Mouse (Mus musculus) layer of hippocampus, adult 2 months (tissue): ENCODE measurements at regions not wholly inside any gene's neighbourhood (a gene's known extent, or its start where the extent isn't known, plus 50 kb on each side); places are given as distances from the start of the nearest gene placed in this dataset.

Experiments used
- DNase-seq, 2 experiments: peaks; one replicate each; pipeline ENCODE4 v3.0.0; 2022; ENCODE audit warnings: low spot score in 2 of 2
- H3K27ac ChIP-seq: fragments of 200-600 bp; 2 replicates; pipeline ENCODE4 v1.8.1; 2022
- H3K4me3 ChIP-seq: fragments of 200-600 bp; 2 replicates; pipeline ENCODE4 v1.8.1; 2022; ENCODE audit warnings: mild to moderate bottlenecking
- CTCF ChIP-seq: fragments of 200-600 bp; conservative IDR thresholded peaks from 2 replicates; pipeline ENCODE4 v1.8.1; 2022; ENCODE audit warnings: antibody characterized with exemption, mild to moderate bottlenecking, moderate library complexity

DNA sequence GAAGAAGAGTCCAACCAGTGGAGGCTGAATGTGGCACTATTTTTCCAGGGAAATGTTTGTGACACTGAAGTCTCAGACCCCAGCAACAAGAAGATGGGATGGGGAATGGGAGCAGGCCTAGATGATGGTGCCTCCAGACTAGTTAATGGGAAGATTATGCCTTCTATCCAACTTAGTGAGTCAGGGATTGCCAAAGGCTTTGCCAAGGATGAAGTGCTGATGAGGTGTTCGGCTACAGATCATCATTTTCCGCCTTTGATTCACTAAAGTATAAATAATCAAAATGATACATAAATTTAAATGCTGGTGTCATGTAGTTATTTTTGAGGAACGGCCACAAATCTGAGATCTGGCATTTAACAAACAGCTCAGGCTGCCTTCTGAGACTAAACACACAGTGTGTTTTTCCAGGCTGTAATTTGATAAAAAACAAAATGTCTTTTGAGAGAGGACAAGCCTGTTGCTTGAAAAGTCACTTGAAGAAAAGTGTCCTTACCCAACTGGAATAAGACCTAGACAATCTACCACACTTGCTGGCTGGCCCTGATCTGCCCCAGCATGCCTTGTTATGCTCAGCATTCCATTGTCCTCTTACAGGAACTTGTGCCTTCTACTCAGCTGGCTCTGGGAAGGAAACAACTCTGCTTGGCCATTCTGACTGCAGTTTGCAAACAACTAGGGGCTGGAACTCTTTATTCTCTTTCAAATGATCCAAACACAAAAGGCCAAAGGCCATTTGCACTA, 132.1 kb upstream of the Tent5a start:
- Histone ChIP-seq H3K27ac (no peak overlapping the region), H3K4me3 (no peak overlapping the region)
- DNase-seq, result no peak
- no peak for TF ChIP-seq CTCF

DNA sequence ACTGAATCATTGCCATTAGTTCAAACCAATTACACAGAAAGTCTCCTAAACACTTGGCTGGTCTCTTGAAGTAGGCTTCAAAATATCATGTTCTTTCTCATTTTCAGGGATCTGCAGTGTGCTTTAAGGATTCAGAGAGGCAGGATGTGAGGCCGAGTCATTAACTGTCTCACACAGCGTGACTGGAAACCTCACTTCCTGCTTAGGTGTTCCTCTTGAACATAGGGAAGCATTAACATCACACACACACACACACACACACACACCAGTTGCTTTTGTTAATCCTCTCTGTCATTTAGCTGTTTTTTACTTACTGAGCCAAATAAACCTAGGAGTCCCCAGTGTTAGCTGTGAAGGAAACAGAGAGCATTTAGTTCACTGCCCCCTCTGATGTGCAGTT, 131.2 kb upstream of the Tent5a start:
- H3K27ac ChIP-seq, result no peak overlapping the region
- DNase-seq, result no peak
- no peak overlapping the region for H3K4me3 ChIP-seq
- no peak for TF ChIP-seq CTCF

DNA sequence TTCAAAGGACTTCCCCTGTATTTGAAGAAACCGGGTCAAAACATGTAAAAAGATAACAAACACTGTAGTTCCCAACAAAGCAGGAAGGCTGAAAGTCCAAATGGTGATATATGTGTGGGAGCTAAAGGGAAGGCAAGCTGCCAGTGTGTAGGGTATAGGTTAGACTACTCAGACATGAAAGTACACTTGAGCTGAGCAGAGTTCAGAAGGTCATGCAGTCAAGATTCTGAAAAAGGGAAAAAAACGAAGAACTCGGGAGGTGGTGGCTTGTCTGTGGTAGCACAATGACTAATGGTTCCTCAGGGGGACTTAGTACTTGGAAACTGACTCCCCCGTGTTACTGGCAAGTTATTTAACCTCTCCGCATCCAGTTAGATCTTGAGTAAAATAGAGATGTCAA, 130.3 kb upstream of the Tent5a start:
- no peak for TF ChIP-seq CTCF
- DNase-seq, result no peak
- no peak overlapping the region for H3K27ac ChIP-seq
- H3K4me3 ChIP-seq, result no peak overlapping the region

DNA sequence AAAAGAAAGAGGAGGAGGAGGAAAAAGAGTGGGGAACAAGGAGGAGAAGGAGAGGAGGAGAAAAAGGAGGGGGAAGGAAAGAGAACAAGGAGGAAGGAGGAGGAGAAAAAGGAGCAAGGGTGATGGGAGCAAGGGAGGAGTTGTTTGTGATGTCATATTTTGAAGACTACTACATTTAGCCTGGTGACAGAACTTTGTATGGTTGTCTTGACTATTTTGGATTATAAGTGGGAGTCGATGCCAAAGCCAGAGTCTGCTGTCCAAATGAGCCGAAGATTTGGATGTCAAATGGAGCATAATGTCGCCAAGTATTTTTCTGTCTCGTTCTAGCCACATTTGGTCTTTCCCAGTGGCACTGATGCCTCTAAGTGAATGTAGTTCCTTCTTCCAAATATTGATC, 128.2 kb upstream of the Tent5a start:
- no peak for TF ChIP-seq CTCF
- H3K4me3 ChIP-seq, result no peak overlapping the region
- H3K27ac ChIP-seq, result no peak overlapping the region
- DNase-seq, result no peak

DNA sequence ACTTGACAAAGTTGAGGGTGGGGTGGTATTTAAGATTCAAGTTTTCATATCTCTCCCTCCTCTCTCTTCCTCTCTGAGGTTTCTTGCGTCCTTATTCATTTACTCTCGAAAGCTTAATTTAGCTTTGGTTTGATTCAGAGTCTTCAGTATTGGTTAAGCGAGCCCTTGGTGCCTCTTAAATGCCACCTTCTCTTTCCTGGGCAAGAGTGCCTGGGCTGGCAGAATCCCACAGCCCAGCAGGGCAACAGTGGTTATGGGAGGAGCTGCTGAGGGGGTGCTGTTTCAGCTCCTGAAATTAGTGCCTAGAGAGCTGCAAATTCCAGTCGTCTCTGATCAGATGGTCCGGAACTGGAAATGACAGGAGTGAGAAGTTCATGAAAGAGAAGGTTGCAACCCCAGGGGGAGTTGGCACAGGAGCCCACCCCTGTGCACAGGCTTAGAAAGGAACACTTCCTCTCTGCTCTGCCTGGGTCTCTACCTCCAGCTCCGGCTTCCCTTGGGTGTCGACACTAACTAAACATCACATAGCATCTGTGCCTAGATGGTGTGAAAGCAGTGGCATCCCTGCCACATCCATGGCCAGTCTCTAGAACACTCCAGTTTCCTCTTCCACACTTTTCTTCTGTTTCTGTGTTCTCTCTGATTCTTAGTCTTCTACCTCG, 125.2 kb upstream of the Tent5a start:
- no peak overlapping the region for H3K4me3 ChIP-seq
- DNase-seq, result no peak
- no peak for TF ChIP-seq CTCF
- no peak overlapping the region for H3K27ac ChIP-seq

DNA sequence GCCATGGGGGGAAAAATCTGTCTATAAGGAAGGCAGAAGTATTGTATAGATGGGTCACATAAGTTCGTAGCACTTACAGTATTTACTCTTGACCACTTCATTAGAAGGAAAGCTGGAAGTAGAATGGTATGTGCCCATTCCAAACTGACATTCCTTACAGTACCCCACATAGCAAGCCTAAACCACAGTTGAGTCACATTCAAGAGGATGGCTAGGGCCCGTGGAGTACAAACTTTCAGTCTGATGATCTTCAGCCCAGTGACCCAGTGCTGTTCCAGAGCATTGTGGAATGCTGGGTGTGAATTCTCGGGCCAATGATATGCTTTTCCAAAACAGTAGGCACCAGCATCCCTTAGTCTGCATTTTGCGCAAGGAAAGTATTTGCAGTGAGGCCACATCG, 124.2 kb upstream of the Tent5a start:
- DNase-seq, result no peak
- TF ChIP-seq CTCF, result no peak
- Histone ChIP-seq H3K4me3 (no peak overlapping the region), H3K27ac (no peak overlapping the region)

DNA sequence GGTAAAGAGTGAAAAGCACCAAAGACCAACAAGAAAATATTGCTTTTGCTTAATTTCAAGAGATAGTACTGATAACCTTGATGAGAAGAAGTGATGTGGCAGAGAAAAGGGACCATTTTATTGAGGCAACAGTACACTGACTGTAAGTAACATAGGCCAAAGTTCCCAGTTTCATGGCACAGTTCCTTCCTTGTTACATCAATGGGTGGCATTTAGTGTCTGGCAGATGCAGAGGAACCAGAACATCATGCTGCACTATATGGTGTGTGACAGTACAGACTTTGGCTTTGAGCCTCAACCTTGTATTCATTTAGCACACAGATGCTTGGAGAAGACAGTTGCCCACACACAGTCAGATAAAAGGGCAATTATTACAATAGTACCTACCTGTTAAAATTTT, 123.7 kb upstream of the Tent5a start:
- DNase-seq, result no peak
- no peak for TF ChIP-seq CTCF
- H3K27ac ChIP-seq, result no peak overlapping the region
- no peak overlapping the region for H3K4me3 ChIP-seq

DNA sequence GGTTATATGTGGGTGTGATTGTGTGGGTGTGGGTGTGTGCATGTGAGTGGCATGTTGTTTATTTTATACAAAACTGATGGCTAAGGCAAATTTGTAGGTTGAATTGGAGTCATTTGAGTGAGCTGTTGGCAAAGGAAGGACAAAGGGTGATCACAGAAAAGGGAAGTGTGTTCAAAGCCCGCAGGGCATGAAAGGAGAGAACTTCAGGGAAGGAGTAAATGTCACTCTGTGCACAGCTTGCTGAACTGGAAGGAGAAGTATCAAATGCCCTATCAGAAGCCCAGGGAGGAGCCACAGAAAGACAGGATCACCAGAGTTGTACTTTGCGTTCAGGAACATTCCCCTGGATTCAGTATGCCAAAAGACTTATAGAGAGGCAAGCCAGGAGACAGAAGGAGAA, 122.3 kb upstream of the Tent5a start:
- TF ChIP-seq CTCF, result no peak
- Histone ChIP-seq H3K4me3 (no peak overlapping the region), H3K27ac (no peak overlapping the region)
- DNase-seq, result no peak

DNA sequence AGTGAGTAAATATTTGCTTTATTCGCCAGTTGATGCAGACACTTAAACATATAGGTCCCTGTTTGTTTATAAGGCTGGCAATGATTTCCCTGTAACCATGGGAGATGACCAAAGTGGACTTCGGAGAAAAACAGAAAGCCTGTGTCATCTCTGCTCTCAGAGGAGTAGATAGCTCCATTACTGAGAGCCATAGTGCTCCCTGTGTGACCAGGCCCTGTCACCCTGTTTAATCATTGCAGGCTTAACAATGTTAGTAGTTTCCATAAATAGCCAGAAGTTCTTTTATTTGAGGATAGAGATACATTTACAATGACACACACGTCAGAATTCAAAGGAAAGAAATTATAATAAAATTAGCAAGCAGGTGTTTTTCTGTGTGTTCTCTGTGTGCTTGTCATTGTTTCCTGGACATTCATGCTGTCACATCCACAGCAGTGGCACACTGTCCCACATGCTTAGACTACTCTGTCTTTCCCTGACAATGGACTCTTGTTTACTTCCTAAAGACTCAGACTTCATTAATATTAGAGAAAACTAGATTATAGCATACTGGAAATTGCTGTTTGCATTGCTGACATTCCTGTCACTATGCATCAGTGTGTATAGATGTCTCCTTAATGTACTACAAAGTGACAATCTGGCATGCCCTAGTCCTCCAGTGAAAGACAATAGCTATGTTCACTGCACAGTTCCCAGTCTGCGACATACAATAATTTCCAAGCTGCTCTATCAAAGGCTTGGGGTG, 115.8 kb upstream of the Tent5a start:
- no peak for TF ChIP-seq CTCF
- Histone ChIP-seq H3K27ac (no peak overlapping the region), H3K4me3 (no peak overlapping the region)
- DNase-seq, result no peak

DNA sequence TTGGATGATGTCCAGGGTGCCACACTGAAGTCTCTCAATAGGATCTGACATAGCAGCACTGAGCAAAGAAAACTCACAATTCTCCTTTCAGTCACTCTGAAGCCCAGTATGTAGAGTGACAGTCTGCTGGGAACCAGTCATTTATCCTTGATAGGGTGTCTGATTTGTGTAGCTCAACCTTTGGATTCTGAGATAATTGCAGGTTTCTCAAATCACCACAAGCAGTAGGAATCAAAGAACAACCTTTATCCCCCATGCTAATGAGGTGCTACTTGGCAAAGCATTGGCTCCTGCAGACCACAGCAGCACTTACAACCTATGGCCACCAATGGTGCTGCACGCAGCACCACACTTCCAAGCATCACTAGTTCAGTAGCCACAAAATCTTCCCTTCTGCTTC, 112.5 kb upstream of the Tent5a start:
- DNase-seq, result no peak
- peak; percentile 11; the same call in 1 of the 2 replicates for TF ChIP-seq CTCF
- Histone ChIP-seq H3K4me3 (no peak overlapping the region), H3K27ac (no peak overlapping the region)

DNA sequence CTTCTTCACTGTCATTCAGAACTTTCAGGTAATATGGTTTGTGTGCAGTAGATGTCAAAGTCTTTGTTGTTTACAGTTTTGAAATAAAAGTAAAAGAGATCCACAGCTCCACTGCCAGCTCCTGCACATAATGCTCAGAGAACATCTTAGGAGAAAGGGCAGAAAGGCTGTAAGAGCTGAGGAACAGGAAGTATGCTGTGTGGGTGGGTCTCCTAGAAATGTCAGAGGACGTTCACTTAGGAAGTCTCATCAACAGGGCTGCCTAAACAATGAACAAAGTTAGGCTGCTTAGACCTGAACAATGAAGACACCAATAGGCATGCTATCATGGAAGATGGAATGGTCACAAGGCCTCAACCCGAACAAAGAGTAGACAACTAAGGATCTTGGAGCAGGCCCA, 105.1 kb upstream of the Tent5a start:
- Histone ChIP-seq H3K27ac (no peak overlapping the region), H3K4me3 (no peak overlapping the region)
- TF ChIP-seq CTCF, result no peak
- DNase-seq, result no peak

DNA sequence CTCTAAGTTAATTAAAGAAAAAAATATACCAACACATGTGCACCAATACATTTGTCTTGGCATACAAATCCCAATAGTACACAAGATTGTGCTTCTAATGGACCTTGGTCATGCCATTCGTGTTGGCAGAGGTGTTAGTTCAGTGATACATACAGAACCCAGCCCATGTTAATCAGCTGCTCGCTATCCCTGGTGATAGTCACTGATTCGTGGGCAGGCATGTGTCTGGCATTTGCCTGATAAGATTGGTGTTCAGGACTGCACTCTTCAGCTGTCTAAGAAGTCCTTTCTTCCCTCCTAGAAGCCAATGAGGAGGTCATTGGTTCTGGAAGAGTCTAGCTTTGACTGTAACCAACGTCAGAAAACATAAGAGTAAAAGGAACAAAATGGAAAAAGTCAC, 99.7 kb upstream of the Tent5a start:
- no peak for TF ChIP-seq CTCF
- Histone ChIP-seq H3K4me3 (no peak overlapping the region), H3K27ac (no peak overlapping the region)
- DNase-seq, result no peak

DNA sequence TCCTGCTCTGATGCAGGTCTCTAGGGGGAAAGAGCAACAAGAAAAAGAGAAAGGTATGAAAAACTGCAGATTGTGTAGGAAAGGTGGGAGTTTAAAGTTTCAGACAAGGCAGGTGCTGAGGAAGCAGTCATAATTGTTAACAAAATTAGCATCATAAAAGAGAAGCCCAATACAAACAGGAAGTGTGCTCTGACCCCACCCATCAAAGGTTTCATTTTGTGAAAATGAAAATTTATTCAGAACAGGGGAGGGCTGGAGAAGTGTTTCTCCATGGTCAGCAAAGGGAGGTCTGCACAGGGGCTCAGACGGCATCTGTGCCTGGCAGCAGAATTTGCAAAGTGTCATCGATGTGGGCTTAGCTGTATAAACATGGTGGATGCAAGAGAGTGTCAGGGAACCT, 96.8 kb upstream of the Tent5a start:
- DNase-seq, result no peak
- no peak overlapping the region for H3K27ac ChIP-seq
- no peak for TF ChIP-seq CTCF
- no peak overlapping the region for H3K4me3 ChIP-seq
